Mouse (Mus musculus): ENCODE data around the gene Itgb7. TPM values are rescaled to one million over a fixed set of nuclear protein-coding genes. Genes with fewer than 3 reads are reported as not detected.

Gene Itgb7
- polyA plus RNA-seq, 1 experiment from 2014 or later: 0.94 TPM

DNA sequence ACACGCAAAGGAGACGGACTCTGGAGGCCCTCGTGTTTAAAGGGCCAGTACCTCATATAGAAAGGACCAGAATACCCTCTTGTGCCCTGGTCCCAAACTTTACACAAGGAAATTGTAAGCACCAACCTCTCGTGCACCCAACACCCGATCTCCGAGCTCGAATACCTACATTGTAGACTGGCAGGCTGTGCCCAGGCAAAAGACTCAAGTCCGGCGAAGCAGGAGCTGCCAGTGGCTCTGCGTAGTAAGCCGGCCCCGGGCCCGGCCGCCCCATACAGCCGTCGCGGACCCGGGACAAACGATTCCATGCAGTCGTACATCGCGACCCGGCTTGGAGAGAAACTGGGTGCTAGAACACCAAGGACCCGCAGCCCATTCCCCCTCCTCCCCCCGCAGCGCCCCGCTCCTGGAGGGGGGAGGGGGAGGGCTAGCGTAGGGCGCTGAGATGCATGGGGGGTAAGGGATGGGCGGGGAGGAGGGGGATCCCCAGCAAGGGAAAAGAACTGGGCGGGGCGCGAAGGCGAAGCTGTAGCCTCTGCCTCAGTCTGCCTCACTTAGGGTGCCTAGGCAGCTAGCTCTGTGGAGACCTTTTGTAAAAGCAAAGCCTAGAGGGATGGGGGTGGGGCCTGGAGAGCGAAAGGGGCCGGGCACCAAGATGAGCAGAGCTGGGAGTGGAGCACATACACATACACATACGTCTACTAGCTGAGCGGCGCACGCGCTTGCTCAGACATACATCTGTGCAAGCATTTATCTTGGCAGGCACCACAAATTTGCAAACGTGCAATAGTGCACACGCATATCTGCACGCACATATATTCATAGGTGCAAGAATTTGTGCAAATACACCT lies 14.4 kb upstream of the Itgb7 start:
- H3K9me3 ChIP-seq (replicated peaks; ENCODE audit: control insufficient read depth, low read length): no peaks in the 10 kb centered on the region
- H3K27ac ChIP-seq (ENCODE audit: low read depth, low read length): peak overlapping the region; percentile 90; the same call in 1 of the 2 replicates
- peak overlapping the region; percentile 59 for H3K4me3 ChIP-seq (ENCODE audit: low read depth, low read length)
- peaks cover 56% of the 10 kb centered on the region for H3K27me3 ChIP-seq (ENCODE audit: control insufficient read depth, insufficient read depth, low read length)
- no peaks in the 10 kb centered on the region for H3K36me3 ChIP-seq (ENCODE audit: control insufficient read depth, insufficient read depth, low read length)
- 0% methylated on average over 41 of the region's 44 CpGs for WGBS (ENCODE audit: insufficient replicate concordance)
- peak overlapping the region; percentile 61 for H3K9ac ChIP-seq (ENCODE audit: low read depth, low read length)
- ATAC-seq (replicated peaks; ENCODE audit: insufficient number of reproducible peaks, low FRiP score, low TSS enrichment): peak; percentile 28; the same call in 1 of the 2 replicates
- H3K4me1 ChIP-seq (ENCODE audit: control insufficient read depth, insufficient read depth, low read length): peaks cover 39% of the 10 kb centered on the region
- H3K4me2 ChIP-seq: peak overlapping the region; percentile 93

GRCm38 (mm10) chr15:102245461-102245881 lies 13.7 kb upstream of the Itgb7 start:
- H3K4me3 ChIP-seq (ENCODE audit: low read depth, low read length): peak overlapping the region; percentile 59
- H3K4me1 ChIP-seq (ENCODE audit: control insufficient read depth, insufficient read depth, low read length): peaks cover 39% of the 10 kb centered on the region
- no peak overlapping the region for H3K27ac ChIP-seq (ENCODE audit: low read depth, low read length)
- no peak for ATAC-seq (replicated peaks; ENCODE audit: insufficient number of reproducible peaks, low FRiP score, low TSS enrichment)
- no peaks in the 10 kb centered on the region for H3K9me3 ChIP-seq (replicated peaks; ENCODE audit: control insufficient read depth, low read length)
- H3K4me2 ChIP-seq: peak overlapping the region; percentile 93
- 3% methylated on average over 14 of the region's 14 CpGs for WGBS (ENCODE audit: insufficient replicate concordance)
- peak overlapping the region; percentile 61 for H3K9ac ChIP-seq (ENCODE audit: low read depth, low read length)
- peaks cover 57% of the 10 kb centered on the region for H3K27me3 ChIP-seq (ENCODE audit: control insufficient read depth, insufficient read depth, low read length)
- H3K36me3 ChIP-seq (ENCODE audit: control insufficient read depth, insufficient read depth, low read length): no peaks in the 10 kb centered on the region

DNA sequence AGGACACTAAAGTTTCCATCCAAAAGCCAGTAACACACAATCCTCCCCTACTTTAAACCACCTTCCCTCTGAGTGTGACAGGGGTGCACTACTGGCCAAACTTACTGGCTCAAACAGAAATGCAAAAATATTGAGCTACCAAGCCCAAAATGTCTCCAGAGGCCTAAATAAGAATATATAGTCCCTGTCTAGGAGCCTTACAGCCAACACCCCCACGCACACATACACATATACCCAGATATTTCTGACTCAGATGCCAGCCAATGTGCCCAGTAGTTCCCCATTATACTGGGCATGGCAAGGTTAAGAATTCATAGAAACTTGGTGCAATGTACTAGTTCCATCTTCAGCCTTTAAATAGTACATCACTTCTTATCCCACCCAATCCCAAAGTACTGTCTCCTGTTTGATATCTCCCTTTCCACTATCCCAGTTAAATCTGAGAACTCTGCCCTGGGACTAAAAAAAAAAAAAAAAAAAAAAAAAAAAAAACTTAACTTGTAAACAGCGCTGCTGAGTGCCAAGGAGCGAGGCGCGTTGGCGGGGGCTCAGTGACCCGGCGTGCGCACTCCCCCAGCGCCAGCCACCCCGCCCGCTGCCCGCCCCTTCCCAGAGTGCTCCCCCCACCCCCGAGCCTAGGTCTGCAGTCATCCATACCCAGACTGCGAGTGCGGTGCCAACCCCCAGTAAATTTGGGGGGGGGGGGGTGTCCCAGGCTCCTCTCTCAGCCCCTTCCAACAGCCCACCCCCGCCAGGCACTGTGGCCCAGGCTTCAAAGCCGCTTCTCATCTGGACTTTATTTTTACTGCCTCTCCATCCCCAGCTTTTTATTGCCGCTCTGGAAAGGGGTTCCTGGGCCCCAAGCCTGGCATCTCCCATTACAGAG lies 12.8 kb upstream of the Itgb7 start:
- 9% methylated on average over 19 of the region's 19 CpGs for WGBS (ENCODE audit: insufficient replicate concordance)
- ATAC-seq (replicated peaks; ENCODE audit: insufficient number of reproducible peaks, low FRiP score, low TSS enrichment): no peak
- Histone ChIP-seq H3K27ac (ENCODE audit: low read depth, low read length) (no peak overlapping the region), H3K9ac (ENCODE audit: low read depth, low read length) (peak overlapping the region; percentile 61), H3K4me3 (ENCODE audit: low read depth, low read length) (peak overlapping the region; percentile 59), H3K4me2 (peak overlapping the region; percentile 93), H3K9me3 (replicated peaks; ENCODE audit: control insufficient read depth, low read length) (no peaks in the 10 kb centered on the region), H3K27me3 (ENCODE audit: control insufficient read depth, insufficient read depth, low read length) (peaks cover 57% of the 10 kb centered on the region), H3K4me1 (ENCODE audit: control insufficient read depth, insufficient read depth, low read length) (peaks cover 37% of the 10 kb centered on the region), H3K36me3 (ENCODE audit: control insufficient read depth, insufficient read depth, low read length) (no peaks in the 10 kb centered on the region)

DNA sequence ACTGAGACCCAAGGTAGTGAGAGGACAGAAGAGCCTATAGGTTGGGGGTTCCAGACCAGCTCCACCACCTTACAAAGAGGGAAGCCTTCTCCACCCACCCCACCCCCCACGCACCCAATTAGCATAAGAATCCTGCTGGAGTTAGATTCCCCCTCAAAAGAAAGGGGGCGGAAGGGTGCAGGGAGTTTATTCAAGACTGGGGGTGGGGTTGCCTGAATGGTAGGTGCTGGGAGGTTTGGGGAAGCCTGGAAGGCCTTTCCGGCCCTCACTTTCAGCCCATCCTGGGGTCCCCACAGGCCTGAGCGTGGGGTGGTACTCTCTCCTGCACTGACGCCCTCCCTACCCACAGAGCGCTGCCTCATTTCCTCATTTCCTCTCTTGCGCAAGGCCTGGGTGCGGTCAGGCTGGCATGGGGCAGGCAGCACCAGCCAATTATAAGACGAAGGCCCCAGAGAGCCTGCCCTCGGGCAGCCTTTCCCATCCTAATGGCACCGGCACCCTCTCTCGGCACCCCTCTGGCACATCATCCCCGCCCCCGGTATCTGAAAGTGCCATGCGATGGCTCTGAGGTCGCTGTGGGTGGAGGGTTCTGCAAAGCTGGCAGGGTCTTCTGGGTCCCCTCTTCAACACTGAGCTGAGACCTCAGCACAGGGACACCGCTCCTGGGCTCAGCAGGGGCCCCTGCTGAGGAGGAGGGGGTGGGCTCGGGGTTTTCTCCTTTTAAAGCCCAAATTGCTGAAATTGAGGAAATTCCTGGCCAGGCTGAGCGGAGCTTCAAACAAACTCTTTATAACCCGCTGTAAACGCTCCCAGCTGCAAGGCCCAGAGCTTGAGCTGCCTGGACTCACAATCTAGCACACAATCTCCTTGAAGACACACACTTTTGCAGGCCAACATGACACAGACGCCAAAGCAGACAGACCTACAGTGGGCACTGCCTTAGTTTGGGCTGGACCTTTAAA lies 11.8 kb upstream of the Itgb7 start:
- peaks cover 33% of the 10 kb centered on the region for H3K4me1 ChIP-seq (ENCODE audit: control insufficient read depth, insufficient read depth, low read length)
- WGBS (ENCODE audit: insufficient replicate concordance): 23% methylated on average over 22 of the region's 22 CpGs
- H3K4me2 ChIP-seq: peak overlapping the region; percentile 93
- no peak for ATAC-seq (replicated peaks; ENCODE audit: insufficient number of reproducible peaks, low FRiP score, low TSS enrichment)
- H3K27me3 ChIP-seq (ENCODE audit: control insufficient read depth, insufficient read depth, low read length): peaks cover 58% of the 10 kb centered on the region
- no peak overlapping the region for H3K27ac ChIP-seq (ENCODE audit: low read depth, low read length)
- H3K36me3 ChIP-seq (ENCODE audit: control insufficient read depth, insufficient read depth, low read length): no peaks in the 10 kb centered on the region
- peak overlapping the region; percentile 15 for H3K4me3 ChIP-seq (ENCODE audit: low read depth, low read length)
- no peaks in the 10 kb centered on the region for H3K9me3 ChIP-seq (replicated peaks; ENCODE audit: control insufficient read depth, low read length)
- no peak overlapping the region for H3K9ac ChIP-seq (ENCODE audit: low read depth, low read length)

GRCm38 (mm10) chr15:102242404-102243228 lies 10.9 kb upstream of the Itgb7 start:
- Histone ChIP-seq H3K4me1 (ENCODE audit: control insufficient read depth, insufficient read depth, low read length) (peaks cover 29% of the 10 kb centered on the region), H3K9me3 (replicated peaks; ENCODE audit: control insufficient read depth, low read length) (no peaks in the 10 kb centered on the region), H3K4me2 (no peak overlapping the region), H3K36me3 (ENCODE audit: control insufficient read depth, insufficient read depth, low read length) (no peaks in the 10 kb centered on the region), H3K4me3 (ENCODE audit: low read depth, low read length) (no peak overlapping the region), H3K27ac (ENCODE audit: low read depth, low read length) (no peak overlapping the region), H3K27me3 (ENCODE audit: control insufficient read depth, insufficient read depth, low read length) (peaks cover 55% of the 10 kb centered on the region), H3K9ac (ENCODE audit: low read depth, low read length) (no peak overlapping the region)
- WGBS (ENCODE audit: insufficient replicate concordance): 34% methylated on average over 12 of the region's 12 CpGs
- ATAC-seq (replicated peaks; ENCODE audit: insufficient number of reproducible peaks, low FRiP score, low TSS enrichment): no peak

DNA sequence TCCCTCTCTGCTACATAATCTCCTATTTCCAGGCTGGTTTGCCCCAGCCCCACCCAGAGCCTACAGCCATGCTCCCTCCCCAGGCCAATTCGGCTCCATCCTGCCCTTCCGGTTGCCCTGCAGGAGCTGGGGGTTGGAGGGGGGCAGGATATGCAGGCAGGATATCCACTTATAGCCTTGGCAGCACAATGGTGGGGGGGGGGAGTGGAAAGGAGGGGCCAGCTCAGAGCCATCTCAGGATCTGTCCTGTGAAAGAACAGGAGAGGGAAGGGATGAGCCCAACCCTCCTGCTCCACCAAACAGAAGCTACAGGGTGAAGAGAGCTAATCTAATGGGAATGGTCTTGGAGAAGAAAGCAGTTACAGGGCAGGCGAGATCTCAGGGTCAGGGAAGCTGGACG lies 8.9 kb upstream of the Itgb7 start:
- no peak overlapping the region for H3K9ac ChIP-seq (ENCODE audit: low read depth, low read length)
- H3K4me2 ChIP-seq: no peak overlapping the region
- no peaks in the 10 kb centered on the region for H3K9me3 ChIP-seq (replicated peaks; ENCODE audit: control insufficient read depth, low read length)
- H3K4me3 ChIP-seq (ENCODE audit: low read depth, low read length): no peak overlapping the region
- H3K27me3 ChIP-seq (ENCODE audit: control insufficient read depth, insufficient read depth, low read length): peaks cover 45% of the 10 kb centered on the region
- WGBS (ENCODE audit: insufficient replicate concordance): 65% methylated on average over 4 of the region's 4 CpGs
- peaks cover 22% of the 10 kb centered on the region for H3K4me1 ChIP-seq (ENCODE audit: control insufficient read depth, insufficient read depth, low read length)
- ATAC-seq (replicated peaks; ENCODE audit: insufficient number of reproducible peaks, low FRiP score, low TSS enrichment): no peak
- no peak overlapping the region for H3K27ac ChIP-seq (ENCODE audit: low read depth, low read length)
- no peaks in the 10 kb centered on the region for H3K36me3 ChIP-seq (ENCODE audit: control insufficient read depth, insufficient read depth, low read length)

DNA sequence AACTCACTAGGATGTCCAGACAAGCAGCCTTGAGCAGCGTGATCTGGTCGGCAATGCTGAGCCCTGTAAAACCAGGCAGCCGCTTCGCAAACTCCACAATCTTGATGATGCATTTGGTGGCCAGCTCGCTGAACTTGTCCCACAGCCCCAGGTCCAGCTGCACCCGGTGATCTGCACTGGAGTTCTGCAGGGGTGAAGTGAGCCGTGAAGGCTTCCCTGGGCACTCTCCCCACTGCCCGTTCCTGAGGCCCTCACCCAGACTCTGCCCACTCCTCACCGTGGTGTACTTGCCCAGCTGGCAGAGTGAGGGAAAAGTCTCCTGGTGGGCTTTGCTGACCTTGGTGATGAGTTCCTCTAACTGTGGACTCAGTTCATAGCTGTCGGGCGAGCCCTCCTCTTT lies 8.1 kb upstream of the Itgb7 start:
- ATAC-seq (replicated peaks; ENCODE audit: insufficient number of reproducible peaks, low FRiP score, low TSS enrichment): no peak
- no peaks in the 10 kb centered on the region for H3K9me3 ChIP-seq (replicated peaks; ENCODE audit: control insufficient read depth, low read length)
- H3K9ac ChIP-seq (ENCODE audit: low read depth, low read length): no peak overlapping the region
- H3K27ac ChIP-seq (ENCODE audit: low read depth, low read length): no peak overlapping the region
- peaks cover 38% of the 10 kb centered on the region for H3K27me3 ChIP-seq (ENCODE audit: control insufficient read depth, insufficient read depth, low read length)
- H3K36me3 ChIP-seq (ENCODE audit: control insufficient read depth, insufficient read depth, low read length): no peaks in the 10 kb centered on the region
- peaks cover 27% of the 10 kb centered on the region for H3K4me1 ChIP-seq (ENCODE audit: control insufficient read depth, insufficient read depth, low read length)
- no peak overlapping the region for H3K4me3 ChIP-seq (ENCODE audit: low read depth, low read length)
- no peak overlapping the region for H3K4me2 ChIP-seq
- 64% methylated on average over 11 of the region's 11 CpGs for WGBS (ENCODE audit: insufficient replicate concordance)

Data from heart, embryonic 11.5 days (tissue).